Mouse (Mus musculus): Measurements from ENCODE around the gene Ap5m1. TPM values are rescaled to one million over a fixed set of nuclear protein-coding genes. Genes with fewer than 3 reads are reported as not detected.

Ap5m1 gene
- total and polyA plus RNA-seq, 3 experiments: 13.7 to 15.1 TPM; not detected in 1

DNA sequence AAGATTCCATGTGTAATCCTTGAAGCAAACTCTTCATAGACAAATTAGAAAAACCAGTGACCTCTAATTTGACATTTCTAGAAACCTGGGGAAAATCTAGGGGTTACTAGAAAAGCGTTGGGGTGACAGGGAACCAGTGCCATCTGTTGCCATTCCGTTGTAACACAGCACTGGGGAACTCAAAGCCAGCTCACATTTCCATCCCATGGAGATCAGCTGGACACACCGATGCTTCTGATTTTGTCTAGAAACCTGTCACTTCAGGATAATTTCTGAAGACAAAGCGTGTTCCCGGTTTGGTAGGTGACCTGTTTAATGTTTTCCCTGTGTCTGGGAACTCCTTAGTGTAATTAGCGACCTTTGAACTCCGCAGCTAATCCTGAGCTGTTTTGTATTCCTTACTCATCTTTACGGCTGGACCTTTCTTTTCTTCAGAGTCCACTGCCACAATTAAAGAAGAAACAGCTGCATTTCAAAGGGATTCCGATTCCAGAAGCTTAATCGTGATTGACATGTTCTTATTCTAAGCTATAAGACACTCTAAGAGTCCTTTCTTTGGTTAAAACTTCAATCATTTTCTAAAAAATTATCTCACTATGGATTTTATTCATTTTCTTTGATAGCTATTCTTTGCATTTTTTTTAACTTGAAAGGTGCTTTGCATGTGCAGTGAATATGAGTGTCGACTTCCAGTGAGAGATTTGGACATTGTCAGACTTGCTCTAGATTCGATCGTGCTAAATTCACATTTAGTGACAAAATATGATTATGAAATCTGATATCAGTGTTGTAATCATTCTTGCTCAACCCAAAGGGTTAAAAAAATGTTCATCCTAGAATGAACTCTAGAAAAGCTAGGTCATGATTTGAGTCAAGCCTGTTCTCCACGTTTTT is 22.5 kb downstream of the Ap5m1 start:
- no peak for TF ChIP-seq RAD21 (IDR thresholded peaks at IDR 0.05; ENCODE audit: low read depth, low read length)
- no peak for TF ChIP-seq KAT2A (conservative IDR thresholded peaks at IDR 0.05; ENCODE audit: low read depth, low read length)
- TF ChIP-seq POLR2AphosphoS5 (IDR thresholded peaks at IDR 0.05; ENCODE audit: borderline replicate concordance, low read depth, low read length): no peak
- TF ChIP-seq UBTF (IDR thresholded peaks at IDR 0.05; ENCODE audit: borderline replicate concordance, insufficient read depth, low read depth, low read length): no peak
- no peak for TF ChIP-seq MAX (IDR thresholded peaks at IDR 0.05; ENCODE audit: low read length)
- TF ChIP-seq MEF2A (IDR thresholded peaks at IDR 0.05; ENCODE audit: extremely low read depth, insufficient replicate concordance, low read depth, low read length, poor library complexity, severe bottlenecking): no peak
- Histone ChIP-seq H3K9ac (ENCODE audit: control insufficient read depth, low read depth, low read length, poor library complexity, severe bottlenecking) (no peak overlapping the region), H3K36me3 (ENCODE audit: control insufficient read depth in 1 of 2, insufficient read depth in 2 of 2, low read length in 2 of 2) (peaks cover 0 to 3% of the 10 kb centered on the region in 2 experiments; a peak in 2 of 4 replicates), H3K79me2 (ENCODE audit: control insufficient read depth, insufficient read depth, low read length, poor library complexity) (no peaks in the 10 kb centered on the region), H3K27ac (ENCODE audit: control insufficient read depth, low read depth, low read length) (no peak overlapping the region), H3K9me3 (replicated peaks; ENCODE audit: insufficient read depth, low read length) (no peaks in the 10 kb centered on the region), H3K4me1 (ENCODE audit: control insufficient read depth in 1 of 2, insufficient read depth in 2 of 2, low read length in 2 of 2) (no peaks in the 10 kb centered on the region), H3K27me3 (ENCODE audit: control insufficient read depth in 1 of 2, insufficient read depth in 2 of 2, low read length in 2 of 2) (no peaks in the 10 kb centered on the region), H3K4me3 (ENCODE audit: control insufficient read depth in 1 of 2, insufficient read depth in 1 of 2, low read depth in 2 of 2, low read length in 2 of 2) (no peak overlapping the region)
- DNase-seq (ENCODE audit: low read depth, low spot score): no peak

DNA sequence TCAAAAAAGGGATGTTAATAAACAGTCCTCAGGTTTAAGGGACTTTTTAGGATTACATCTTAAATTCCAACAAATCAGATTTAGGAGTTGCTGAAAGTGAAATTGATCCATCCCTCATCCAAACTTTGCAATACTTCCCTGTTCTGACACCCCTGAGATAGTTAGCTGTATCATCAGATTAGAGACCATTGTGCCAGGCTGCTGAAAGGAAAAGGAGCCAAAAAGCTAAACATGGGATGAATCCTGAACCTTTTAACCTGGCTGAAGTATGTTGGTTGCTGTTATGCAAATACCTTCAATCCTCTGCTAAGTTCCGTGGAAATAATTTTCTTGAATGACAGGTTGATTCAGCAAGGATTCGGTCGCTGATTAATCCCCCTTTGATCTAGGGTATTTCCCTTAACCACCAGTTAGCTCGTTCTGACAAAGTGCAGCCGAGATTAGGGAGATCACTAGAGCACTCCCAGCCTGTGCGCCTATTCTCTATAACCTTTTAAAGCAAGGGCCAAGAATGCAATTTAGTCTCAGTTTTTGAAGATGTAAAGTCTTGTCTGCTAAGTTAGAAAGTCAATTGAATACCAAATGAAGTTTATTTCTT is 23.7 kb downstream of the Ap5m1 start:
- no peak for DNase-seq (ENCODE audit: low read depth, low spot score)
- Histone ChIP-seq H3K79me2 (ENCODE audit: control insufficient read depth, insufficient read depth, low read length, poor library complexity) (no peaks in the 10 kb centered on the region), H3K36me3 (ENCODE audit: control insufficient read depth in 1 of 2, insufficient read depth in 2 of 2, low read length in 2 of 2) (peaks cover 0 to 3% of the 10 kb centered on the region in 2 experiments; a peak in 2 of 4 replicates), H3K4me3 (ENCODE audit: control insufficient read depth in 1 of 2, insufficient read depth in 1 of 2, low read depth in 2 of 2, low read length in 2 of 2) (no peak overlapping the region), H3K9ac (ENCODE audit: control insufficient read depth, low read depth, low read length, poor library complexity, severe bottlenecking) (no peak overlapping the region), H3K27ac (ENCODE audit: control insufficient read depth, low read depth, low read length) (no peak overlapping the region), H3K9me3 (replicated peaks; ENCODE audit: insufficient read depth, low read length) (no peaks in the 10 kb centered on the region), H3K4me1 (ENCODE audit: control insufficient read depth in 1 of 2, insufficient read depth in 2 of 2, low read length in 2 of 2) (no peaks in the 10 kb centered on the region), H3K27me3 (ENCODE audit: control insufficient read depth in 1 of 2, insufficient read depth in 2 of 2, low read length in 2 of 2) (no peaks in the 10 kb centered on the region)
- TF ChIP-seq UBTF (IDR thresholded peaks at IDR 0.05; ENCODE audit: borderline replicate concordance, insufficient read depth, low read depth, low read length): no peak
- TF ChIP-seq SMC3 (IDR thresholded peaks at IDR 0.05; ENCODE audit: low read depth, low read length): no peak

DNA sequence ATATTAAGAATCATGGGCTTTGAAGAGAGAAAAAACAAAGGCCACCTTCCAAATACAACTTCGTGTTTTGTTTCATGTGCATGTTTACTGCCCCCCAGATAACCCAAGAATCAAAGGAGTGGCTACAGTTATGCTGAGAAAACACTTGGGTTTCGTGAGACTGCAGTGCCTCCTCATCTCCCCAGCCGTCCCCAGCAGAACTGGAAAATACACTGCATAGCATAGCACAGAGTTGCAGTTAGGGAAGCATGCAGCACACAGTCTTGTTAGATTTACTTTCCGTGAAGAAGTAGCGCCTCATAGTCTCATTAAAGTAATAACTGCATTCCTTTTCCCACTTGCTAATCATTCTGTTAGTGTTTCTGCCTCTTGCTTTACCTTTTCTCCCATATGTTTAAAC is 24.2 kb downstream of the Ap5m1 start:
- Histone ChIP-seq H3K27me3 (ENCODE audit: control insufficient read depth in 1 of 2, insufficient read depth in 2 of 2, low read length in 2 of 2) (no peaks in the 10 kb centered on the region), H3K79me2 (ENCODE audit: control insufficient read depth, insufficient read depth, low read length, poor library complexity) (no peaks in the 10 kb centered on the region), H3K9me3 (replicated peaks; ENCODE audit: insufficient read depth, low read length) (no peaks in the 10 kb centered on the region), H3K36me3 (ENCODE audit: control insufficient read depth in 1 of 2, insufficient read depth in 2 of 2, low read length in 2 of 2) (peaks cover 0 to 3% of the 10 kb centered on the region in 2 experiments; a peak in 2 of 4 replicates), H3K4me1 (ENCODE audit: control insufficient read depth in 1 of 2, insufficient read depth in 2 of 2, low read length in 2 of 2) (no peaks in the 10 kb centered on the region), H3K27ac (ENCODE audit: control insufficient read depth, low read depth, low read length) (no peak overlapping the region), H3K9ac (ENCODE audit: control insufficient read depth, low read depth, low read length, poor library complexity, severe bottlenecking) (no peak overlapping the region), H3K4me3 (ENCODE audit: control insufficient read depth in 1 of 2, insufficient read depth in 1 of 2, low read depth in 2 of 2, low read length in 2 of 2) (no peak overlapping the region)
- TF ChIP-seq JUND (IDR thresholded peaks at IDR 0.05; ENCODE audit: low read depth, low read length): no peak
- no peak for DNase-seq (ENCODE audit: low read depth, low spot score)
